Mouse (Mus musculus) hindbrain, embryonic 14.5 days (tissue): Measurements from ENCODE around the gene Nell1. TPM values are rescaled to one million over a fixed set of nuclear protein-coding genes. Genes with fewer than 3 reads are reported as not detected.
A peak's percentile ranks its signal among the peaks of the same experiment; 100 is the strongest.

Source experiments
- ATAC-seq: fragments of 200-750 bp; cut with Nextera tagmentation; 2 replicates; pipeline ENCODE4 v1.8.0; 2017; ENCODE audit warnings: moderate number of reproducible peaks, mild to moderate bottlenecking, moderate TSS enrichment, moderate library complexity; ENCODE audit not compliant: low FRiP score
- DNase-seq: peaks from one replicate; pipeline ENCODE4 v3.0.0-alpha.2; 2015; ENCODE audit warnings: low spot score
- H3K27ac ChIP-seq: fragments of 300-500 bp; sonication (generic); 2 replicates; pipeline ENCODE4 v1.5.1; 2014; ENCODE audit warnings: mild to moderate bottlenecking, moderate library complexity
- H3K27me3 ChIP-seq: fragments of 300-500 bp; sonication (generic); 2 replicates; pipeline ENCODE4 v1.6.1; 2014; ENCODE audit warnings: mild to moderate bottlenecking, low read length, mixed read lengths; ENCODE audit not compliant: control insufficient read depth, insufficient read depth
- H3K36me3 ChIP-seq: fragments of 300-500 bp; sonication (generic); replicated peaks from 2 replicates; pipeline ENCODE4 v1.6.1; 2014; ENCODE audit not compliant: control insufficient read depth, insufficient read depth
- H3K4me1 ChIP-seq: fragments of 300-500 bp; sonication (generic); replicated peaks from 2 replicates; pipeline ENCODE4 v1.6.1; 2014; ENCODE audit warnings: antibody characterized with exemption, low read length, mixed read lengths; ENCODE audit not compliant: control insufficient read depth, insufficient read depth
- H3K4me2 ChIP-seq: fragments of 300-500 bp; sonication (generic); replicated peaks from 2 replicates; pipeline ENCODE4 v1.6.1; 2014; ENCODE audit warnings: mild to moderate bottlenecking, moderate library complexity
- H3K4me3 ChIP-seq: fragments of 300-500 bp; sonication (generic); replicated peaks from 2 replicates; pipeline ENCODE4 v1.5.1; 2014; ENCODE audit warnings: mild to moderate bottlenecking, low read length
- H3K9ac ChIP-seq: fragments of 300-500 bp; sonication (generic); 2 replicates; pipeline ENCODE4 v1.6.1; 2014
- H3K9me3 ChIP-seq: fragments of 300-500 bp; sonication (generic); 2 replicates; pipeline ENCODE4 v1.6.1; 2016; ENCODE audit warnings: low read length; ENCODE audit not compliant: control insufficient read depth
- WGBS: fragments of 180-500 bp; shearing (Covaris S2); extraction: QIAGEN DNeasy Blood & Tissue Kit; methylation state at CpG from one replicate; pipeline ENCODE4 v1.1.7; 2014; 5-methylcytosine and 5-hydroxymethylcytosine counted together
- polyA plus RNA-seq: library from polyadenylated mRNA; unstranded; fragments of >200 nt; fragmentation: Nextera tagmentation; extraction: Ambion mirVana; gene quantifications from 2 replicates; pipeline ENCODE4 v1.2.1, GENCODE M21; 2014

Gene Nell1
- polyA plus RNA-seq, 1 experiment from 2014 or later: 36.0 TPM

GRCm38 (mm10) chr7:49954834-49955233, 19.8 kb upstream of the Nell1 start:
- no peaks in the 10 kb centered on the region; the same call in 1 of the 2 replicates for H3K4me1 ChIP-seq
- H3K4me2 ChIP-seq: no peak overlapping the region
- DNase-seq: no peak
- 70% methylated on average over 7 of the region's 7 CpGs for WGBS
- H3K4me3 ChIP-seq: no peak overlapping the region
- no peaks in the 10 kb centered on the region for H3K27me3 ChIP-seq
- H3K9ac ChIP-seq: no peak overlapping the region
- no peak for ATAC-seq
- H3K27ac ChIP-seq: no peak overlapping the region
- no peaks in the 10 kb centered on the region for H3K9me3 ChIP-seq
- H3K36me3 ChIP-seq: 0 out of 2 replicates have a peak, but pooled peaks cover 14% of the 10 kb centered on the region

GRCm38 (mm10) chr7:49957142-49957541, 17.5 kb upstream of the Nell1 start:
- Histone ChIP-seq H3K27ac (no peak overlapping the region), H3K36me3 (0 out of 2 replicates have a peak, but pooled peaks cover 8% of the 10 kb centered on the region), H3K27me3 (no peaks in the 10 kb centered on the region), H3K4me1 (no peaks in the 10 kb centered on the region; the same call in 1 of the 2 replicates), H3K4me3 (no peak overlapping the region), H3K9me3 (no peaks in the 10 kb centered on the region), H3K9ac (no peak overlapping the region), H3K4me2 (no peak overlapping the region)
- 80% methylated on average over 3 of the region's 3 CpGs for WGBS
- ATAC-seq (no peak), DNase-seq (no peak)

GRCm38 (mm10) chr7:49963764-49964163, 10.9 kb upstream of the Nell1 start:
- DNase-seq (no peak), ATAC-seq (no peak)
- 42% methylated on average over 2 of the region's 2 CpGs for WGBS
- H3K36me3 ChIP-seq: no peaks in the 10 kb centered on the region
- no peak overlapping the region for H3K27ac ChIP-seq
- H3K4me3 ChIP-seq: no peak overlapping the region
- no peak overlapping the region for H3K9ac ChIP-seq
- no peaks in the 10 kb centered on the region for H3K4me1 ChIP-seq
- no peak overlapping the region for H3K4me2 ChIP-seq
- H3K27me3 ChIP-seq: no peaks in the 10 kb centered on the region
- H3K9me3 ChIP-seq: no peaks in the 10 kb centered on the region

DNA sequence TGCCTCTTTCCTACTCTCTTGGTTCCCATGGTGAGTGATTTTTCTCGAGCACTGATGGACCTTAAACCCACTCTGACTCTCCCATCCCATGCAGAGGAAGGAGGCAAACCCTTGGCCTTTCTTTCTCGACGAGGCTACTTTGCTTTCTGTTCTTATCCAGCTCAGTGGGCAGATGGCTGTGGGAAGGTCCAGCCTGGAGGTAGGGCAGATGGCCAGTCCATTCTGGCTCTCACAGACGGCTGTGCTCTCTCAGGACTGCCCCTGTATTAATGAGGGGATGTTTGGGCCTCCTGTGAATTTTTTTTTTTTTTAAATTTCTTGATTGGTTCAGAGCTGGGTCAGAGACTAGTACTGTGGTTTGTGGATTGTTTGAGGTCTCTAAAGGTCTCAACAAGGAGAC, 5.1 kb upstream of the Nell1 start:
- DNase-seq: no peak

DNA sequence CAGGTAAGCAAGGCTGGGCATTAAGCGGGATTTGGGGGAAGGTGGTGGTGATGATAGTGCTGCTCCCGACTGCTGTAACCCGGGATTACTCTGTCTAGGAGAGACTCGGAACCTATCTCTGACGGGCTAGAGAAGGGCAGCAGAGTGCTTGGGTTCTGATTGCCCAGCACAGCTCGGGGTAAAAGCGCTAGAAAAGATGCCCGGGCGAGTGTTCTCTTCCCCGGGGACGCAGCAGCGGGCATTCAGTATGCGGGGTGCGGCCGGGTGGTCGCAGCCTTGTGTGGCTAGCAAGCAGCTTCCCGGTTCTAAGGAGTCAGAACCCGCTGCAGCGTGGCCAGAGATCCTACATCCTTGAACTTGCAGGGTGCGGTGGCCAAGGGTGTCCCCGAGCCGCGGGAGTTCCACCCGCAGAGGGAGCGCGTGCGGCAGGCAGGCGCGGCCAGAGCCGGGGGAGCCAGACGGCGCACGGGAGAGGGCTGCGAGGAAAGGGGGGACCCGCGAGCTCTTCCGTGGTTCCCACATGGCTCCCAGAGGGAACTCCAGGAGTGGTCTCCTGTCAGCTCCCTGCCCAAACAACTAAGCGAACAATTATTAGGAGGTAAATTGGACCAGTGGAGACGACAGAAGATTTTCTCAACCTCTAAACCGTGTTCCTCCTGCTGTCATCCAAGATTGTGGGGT, 917 bp downstream of the Nell1 start:
- under 1% methylated on average over 40 of the region's 40 CpGs for WGBS
- Histone ChIP-seq H3K4me1 (no peaks in the 10 kb centered on the region), H3K9me3 (no peaks in the 10 kb centered on the region), H3K9ac (peak overlapping the region; percentile 50), H3K27ac (no peak overlapping the region), H3K4me2 (peak overlapping the region; percentile 96), H3K36me3 (no peaks in the 10 kb centered on the region), H3K27me3 (peaks cover 47% of the 10 kb centered on the region), H3K4me3 (peak overlapping the region; percentile 56)
- DNase-seq: peak; percentile 31
- peak; percentile 54; the same call in 1 of the 2 replicates for ATAC-seq

More for the DNA sequence above, 5.1 kb upstream of the Nell1 start:
- Histone ChIP-seq H3K27me3 (peaks cover 16% of the 10 kb centered on the region; the same call in 1 of the 2 replicates), H3K36me3 (no peaks in the 10 kb centered on the region), H3K9ac (no peak overlapping the region), H3K4me1 (no peaks in the 10 kb centered on the region), H3K4me2 (no peak overlapping the region), H3K9me3 (no peaks in the 10 kb centered on the region), H3K4me3 (no peak overlapping the region), H3K27ac (no peak overlapping the region)
- ATAC-seq: no peak
- WGBS: 23% methylated on average over 4 of the region's 4 CpGs

- WGBS: 10% methylated on average over 9 of the region's 9 CpGs
- peaks cover 15% of the 10 kb centered on the region for H3K27me3 ChIP-seq
- H3K9ac ChIP-seq: no peak overlapping the region
- H3K9me3 ChIP-seq: no peaks in the 10 kb centered on the region
- no peaks in the 10 kb centered on the region for H3K36me3 ChIP-seq
- no peak overlapping the region for H3K4me3 ChIP-seq
- H3K4me1 ChIP-seq: no peaks in the 10 kb centered on the region
- no peak overlapping the region for H3K4me2 ChIP-seq
- no peak overlapping the region for H3K27ac ChIP-seq
- DNase-seq (no peak), ATAC-seq (no peak; the same call in 1 of the 2 replicates)
Measured at GRCm38 (mm10) chr7:49981511-49982227, 7.0 kb downstream of the Nell1 start.

- H3K27ac ChIP-seq: no peak overlapping the region
- H3K36me3 ChIP-seq: no peaks in the 10 kb centered on the region
- no peak overlapping the region for H3K4me3 ChIP-seq
- H3K9me3 ChIP-seq: no peaks in the 10 kb centered on the region
- WGBS: 20% methylated on average over 6 of the region's 6 CpGs
- ATAC-seq (no peak), DNase-seq (no peak)
- no peak overlapping the region for H3K9ac ChIP-seq
- H3K4me1 ChIP-seq: no peaks in the 10 kb centered on the region
- no peak overlapping the region for H3K4me2 ChIP-seq
- peaks cover 5% of the 10 kb centered on the region; the same call in 1 of the 2 replicates for H3K27me3 ChIP-seq
Measured at GRCm38 (mm10) chr7:49984698-49985097, 10.0 kb downstream of the Nell1 start.

DNA sequence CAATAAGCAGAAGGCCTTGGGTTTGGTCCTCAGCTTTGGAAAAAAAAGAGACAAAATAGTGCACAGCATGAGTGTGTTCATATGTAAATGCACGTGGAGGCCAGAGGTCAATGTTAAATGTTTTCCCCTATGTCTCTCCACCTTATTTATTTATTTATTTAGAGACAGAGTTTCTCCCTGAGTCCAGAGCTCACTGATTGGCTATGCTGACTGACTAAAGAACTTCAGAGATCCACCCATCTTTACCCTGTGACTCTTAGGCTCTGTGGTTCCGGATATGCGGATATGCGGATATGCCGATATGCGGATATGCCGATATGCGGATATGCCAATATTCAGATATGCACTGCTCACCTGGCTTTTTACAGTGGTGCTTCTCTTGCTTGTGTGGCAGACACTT, 11.3 kb downstream of the Nell1 start:
- no peak overlapping the region for H3K4me2 ChIP-seq
- DNase-seq: no peak

GRCm38 (mm10) chr7:49999321-49999720, 24.7 kb downstream of the Nell1 start:
- Histone ChIP-seq H3K9me3 (no peaks in the 10 kb centered on the region), H3K9ac (no peak overlapping the region), H3K4me1 (no peaks in the 10 kb centered on the region), H3K27me3 (no peaks in the 10 kb centered on the region), H3K36me3 (no peaks in the 10 kb centered on the region), H3K4me3 (no peak overlapping the region), H3K4me2 (no peak overlapping the region), H3K27ac (no peak overlapping the region)
- ATAC-seq: no peak
- WGBS: 80% methylated on average over 4 of the region's 4 CpGs
- no peak for DNase-seq

More for the DNA sequence above, 11.3 kb downstream of the Nell1 start:
- 91% methylated on average over 8 of the region's 8 CpGs for WGBS
- Histone ChIP-seq H3K27ac (no peak overlapping the region), H3K9me3 (no peaks in the 10 kb centered on the region), H3K9ac (no peak overlapping the region), H3K36me3 (no peaks in the 10 kb centered on the region), H3K4me1 (no peaks in the 10 kb centered on the region), H3K4me3 (no peak overlapping the region), H3K27me3 (no peaks in the 10 kb centered on the region; the same call in 1 of the 2 replicates)
- ATAC-seq: no peak
